Mouse (Mus musculus) mature B cell (primary cell): Measurements from ENCODE around the gene Pom121l2.

Source experiments
- in situ Hi-C: fragments of 300-500 bp; cut with MboI; formaldehyde crosslinking; loops from 2 replicates; pipeline ENCODE4 v1.14.3; 2019

The Pom121l2 gene

GRCm38 (mm10) chr13:21993957-21994738 is 13.2 kb downstream of the Pom121l2 start:
- in situ Hi-C loops = no loop called here

- in situ Hi-C loops = no loop called here
Observed at GRCm38 (mm10) chr13:21994896-21995295, 13.9 kb downstream of the Pom121l2 start.

- in situ Hi-C loops = no loop called here
Observed at GRCm38 (mm10) chr13:21995331-21995914, 14.4 kb downstream of the Pom121l2 start.

GRCm38 (mm10) chr13:21996101-21996839 is 15.3 kb downstream of the Pom121l2 start:
- in situ Hi-C loops = no loop called here

- in situ Hi-C loops = no loop called here
Observed at GRCm38 (mm10) chr13:21996840-21997185, 15.8 kb downstream of the Pom121l2 start.

- in situ Hi-C loops = no loop called here
Observed at GRCm38 (mm10) chr13:21997201-21997820, 16.3 kb downstream of the Pom121l2 start.

- in situ Hi-C loops = no loop called here
Observed at GRCm38 (mm10) chr13:21997821-21998220, 16.8 kb downstream of the Pom121l2 start.

- in situ Hi-C loops = no loop called here
Observed at GRCm38 (mm10) chr13:21998412-21998811, 17.4 kb downstream of the Pom121l2 start.

- in situ Hi-C loops = no loop called here
Observed at GRCm38 (mm10) chr13:21999147-21999546, 18.2 kb downstream of the Pom121l2 start.

- in situ Hi-C loops = no loop called here
Observed at GRCm38 (mm10) chr13:22001346-22001745, 20.4 kb downstream of the Pom121l2 start.

GRCm38 (mm10) chr13:22001823-22002222 is 20.8 kb downstream of the Pom121l2 start:
- in situ Hi-C loops = no loop called here

- in situ Hi-C loops = no loop called here
Observed at GRCm38 (mm10) chr13:22005605-22006333, 24.8 kb downstream of the Pom121l2 start.

- in situ Hi-C loops = no loop called here
Observed at GRCm38 (mm10) chr13:22006334-22007120, 25.5 kb downstream of the Pom121l2 start.

GRCm38 (mm10) chr13:22007121-22007510 is 26.1 kb downstream of the Pom121l2 start:
- in situ Hi-C loops = no loop called here

GRCm38 (mm10) chr13:22007872-22008271 is 26.9 kb downstream of the Pom121l2 start:
- in situ Hi-C loops = no loop called here

GRCm38 (mm10) chr13:22008707-22009106 is 27.7 kb downstream of the Pom121l2 start:
- in situ Hi-C loops = no loop called here

- in situ Hi-C loops = no loop called here
Observed at GRCm38 (mm10) chr13:22009642-22010041, 28.6 kb downstream of the Pom121l2 start, which contains the start of gene Prss16. Prss16 (minus strand) TSS chr13:22009742.

GRCm38 (mm10) chr13:22013716-22014115 is 32.7 kb downstream of the Pom121l2 start:
- in situ Hi-C loops = no loop called here

GRCm38 (mm10) chr13:22014411-22014845 is 33.4 kb downstream of the Pom121l2 start:
- in situ Hi-C loops = no loop called here
